Mouse (Mus musculus): Measurements from ENCODE around the gene Dnm3.

GRCm38 (mm10) chr1:162015247-162015862, 462.5 kb downstream of the Dnm3 start:
- TF ChIP-seq POLR2A (IDR thresholded peaks at IDR 0.05; ENCODE audit: low read depth, low read length) (no peak), CTCF (IDR thresholded peaks at IDR 0.05; ENCODE audit: extremely low read depth, insufficient read length, insufficient replicate concordance, low read depth, low read length) (no peak)

Data from small intestine, adult 2 months (tissue).